Mouse (Mus musculus) MEL (cell line): ENCODE results near the gene Gm11099.

Source experiments
- MXI1 ChIP-seq: IDR thresholded peaks from 2 replicates; pipeline ENCODE4 v1.6.1; 2011; ENCODE audit warnings: mild to moderate bottlenecking, low read depth, low read length, improper control_type of control experiment
- POLR2AphosphoS5 ChIP-seq: IDR thresholded peaks from 2 replicates; pipeline ENCODE4 v1.6.1; 2012; ENCODE audit warnings: low read depth, borderline replicate concordance, mild to moderate bottlenecking, inconsistent platforms, low read length, moderate library complexity, mixed read lengths

GRCm38 (mm10) chr2:58844499-58844898 is 14.7 kb upstream of the Gm11099 start:
- TF ChIP-seq POLR2AphosphoS5 = no peak
- no peak for TF ChIP-seq MXI1
